Mouse (Mus musculus): Measurements from ENCODE around the gene Chchd3.

DNA sequence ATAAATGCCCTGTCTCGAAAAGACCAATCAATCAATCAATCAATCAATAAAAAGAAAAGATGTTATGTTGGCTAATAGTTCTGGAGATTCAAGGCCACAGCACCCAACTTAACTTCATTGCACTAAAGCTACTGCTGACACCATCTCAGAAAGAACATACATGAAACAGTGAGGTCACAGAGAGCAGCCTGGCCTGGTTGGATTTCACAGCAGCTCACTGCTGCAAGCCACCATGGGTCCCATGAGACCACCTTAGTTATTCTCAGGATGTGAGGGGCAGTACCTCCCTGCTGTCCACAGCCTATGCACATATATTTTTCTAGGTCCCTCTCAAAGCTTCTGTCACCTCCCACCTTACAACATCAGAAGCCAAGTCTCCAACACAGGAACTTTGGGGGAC lies 57.1 kb downstream of the Chchd3 start:
- no peak for TF ChIP-seq POLR2A (IDR thresholded peaks at IDR 0.05; ENCODE audit: control insufficient read depth in 1 of 2, insufficient read depth in 1 of 2, low read depth in 1 of 2, low read length in 2 of 2, poor library complexity in 1 of 2)
- TF ChIP-seq CTCF (IDR thresholded peaks at IDR 0.05 in 2 of 3, conservative IDR thresholded peaks at IDR 0.05 in 1 of 3; ENCODE audit: control insufficient read depth in 1 of 3, insufficient read depth in 1 of 3, low read depth in 2 of 3, low read length in 3 of 3, poor library complexity in 1 of 3, severe bottlenecking in 1 of 3) = no peak
- no peak for TF ChIP-seq MAX (IDR thresholded peaks at IDR 0.05; ENCODE audit: low read length)
